Mouse (Mus musculus) Patski (cell line): Measurements from ENCODE around the gene Gm5796. TPM values are rescaled to one million over a fixed set of nuclear protein-coding genes. Genes with fewer than 3 reads are reported as not detected.
"Not testable (repeated sequence)": the region's sequence is repeated elsewhere in the genome, so short reads cannot be mapped to it uniquely, and the experiment has no call there.

Source experiments
- ATAC-seq: fragments of 100-300 bp; one replicate; pipeline ENCODE4 v1.8.0; 2021
- CTCF ChIA-PET: fragments of 350-600 bp; sonication (Branson Sonifier 250); formaldehyde crosslinking; loops from one replicate; lab custom pipeline; 2022; ENCODE audit warnings: inconsistent platforms; lab: Charles Lee
- POLR2A ChIA-PET: fragments of 350-600 bp; sonication (Branson Sonifier 250); formaldehyde crosslinking; loops from one replicate; lab custom pipeline; 2022; ENCODE audit warnings: antibody characterized with exemption, inconsistent platforms; lab: Charles Lee
- DNase-seq: peaks from one replicate; pipeline ENCODE4 v3.0.0-alpha.2; 2011; ENCODE audit warnings: low read depth, low spot score
- H3K27me3 ChIP-seq: fragments of 371-371 bp; one replicate; pipeline ENCODE4 v1.5.1; 2021
- in situ Hi-C: fragments of 300-500 bp; cut with MboI; formaldehyde crosslinking; loops from 3 replicates; pipeline ENCODE4 v1.11.1; 2018; ENCODE audit warnings: low pct_unique_long_range_greater_than_20kb, mixed read lengths
- polyA plus RNA-seq: library from polyadenylated mRNA; unstranded; gene quantifications from one replicate; pipeline ENCODE4 v1.2.3, GENCODE M21; 2021

Gm5796 gene
- polyA plus RNA-seq: not detected

DNA sequence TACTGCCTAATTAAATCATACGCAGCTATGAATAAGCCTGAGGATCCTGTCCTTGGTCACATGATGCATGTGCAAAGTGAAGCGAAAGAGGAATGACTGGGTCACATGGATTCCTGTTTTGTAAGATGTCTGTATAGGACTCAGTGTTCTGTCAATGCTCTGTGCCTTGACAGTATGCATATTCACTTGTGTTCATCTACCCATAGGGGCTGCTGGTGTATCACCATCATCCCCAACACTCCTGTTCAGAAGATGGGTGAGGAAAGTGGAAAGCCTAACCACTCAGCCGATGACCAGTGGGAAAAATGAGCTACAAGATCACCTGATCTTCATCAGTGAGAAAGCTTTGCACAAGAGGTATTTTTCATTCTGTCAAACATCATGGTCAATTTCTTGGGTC is at the start of gene Gm5796:
TSS of gene Gm5796 (plus strand) at position 301 of the 400 bp plus-strand sequence.
- CTCF ChIA-PET, DNase-seq, H3K27me3 ChIP-seq, ATAC-seq, in situ Hi-C loops, POLR2A ChIA-PET: not testable (repeated sequence)

DNA sequence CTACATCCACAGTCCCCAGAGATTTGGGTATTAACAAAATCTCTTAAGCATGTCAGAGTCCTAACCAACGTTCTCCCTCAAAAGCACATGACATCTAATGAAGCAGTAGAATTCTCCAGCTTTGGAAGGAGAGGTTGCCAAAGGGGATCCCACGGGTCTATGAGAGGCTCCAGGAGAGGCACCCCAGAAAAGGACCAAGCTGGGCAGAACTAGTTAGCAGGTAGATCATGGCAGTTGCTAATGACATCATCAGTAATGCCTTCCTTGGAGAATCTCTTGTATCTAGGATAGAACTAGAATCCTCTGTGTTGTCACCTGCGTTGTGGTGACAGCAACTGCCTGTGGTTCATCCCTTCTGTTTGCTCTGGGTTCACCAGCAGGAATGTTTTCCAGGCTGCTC is 25.6 kb upstream of the Gm5796 start, which contains the start of gene Gm3099:
TSS of gene Gm3099 (plus strand) at position 301 of the 400 bp plus-strand sequence.
- H3K27me3 ChIP-seq, ATAC-seq, in situ Hi-C loops, CTCF ChIA-PET, DNase-seq, POLR2A ChIA-PET: not testable (repeated sequence)

GRCm38 (mm10) chr14:4083820-4084219 is 60.1 kb downstream of the Gm5796 start, which contains the start of gene Gm3115:
Gm3115 (plus strand) TSS chr14:4084120.
- POLR2A ChIA-PET, in situ Hi-C loops, CTCF ChIA-PET: not testable (repeated sequence)

More at GRCm38 (mm10) chr14:4083820-4084219, 60.1 kb downstream of the Gm5796 start, which contains the start of gene Gm3115:
- ATAC-seq, H3K27me3 ChIP-seq, DNase-seq: not testable (repeated sequence)

Other genes starting within 250 kb of the Gm5796 start
- gene Gm3002, start 213.9 kb upstream of the Gm5796 start, polyA plus RNA-seq: not detected
- gene Gm3033, start 177.7 kb upstream of the Gm5796 start, polyA plus RNA-seq: not detected
- gene Gm2916, start 139.8 kb upstream of the Gm5796 start, polyA plus RNA-seq: not detected
- gene Gm3029, start 92.2 kb upstream of the Gm5796 start, polyA plus RNA-seq: not detected
- not detected for gene Gm3095, start 60.4 kb upstream of the Gm5796 start, polyA plus RNA-seq
- not detected for gene Gm3099, start 25.5 kb upstream of the Gm5796 start, polyA plus RNA-seq
- not detected for gene Gm3115, start 60.2 kb downstream of the Gm5796 start, polyA plus RNA-seq
- not detected for gene Gm8108, start 86.6 kb downstream of the Gm5796 start, polyA plus RNA-seq
- gene Gm3127, start 141.1 kb downstream of the Gm5796 start, polyA plus RNA-seq: not detected
- gene Gm2974, start 158.6 kb downstream of the Gm5796 start, polyA plus RNA-seq: 0.05 TPM
- not detected for gene Gm3138, start 225.7 kb downstream of the Gm5796 start, polyA plus RNA-seq